Mouse (Mus musculus) heart, embryonic 14.5 days (tissue): Measurements from ENCODE around the gene Etl4. TPM values are rescaled to one million over a fixed set of nuclear protein-coding genes. Genes with fewer than 3 reads are reported as not detected.
A peak's percentile ranks its signal among the peaks of the same experiment; 100 is the strongest.

Experiments
- ATAC-seq: fragments of 200-750 bp; cut with Nextera tagmentation; 2 replicates; pipeline ENCODE4 v1.8.0; 2017; ENCODE audit warnings: low read depth, moderate TSS enrichment; ENCODE audit not compliant: insufficient number of reproducible peaks, insufficient read depth, low FRiP score
- H3K27ac ChIP-seq, 2 experiments: fragments of 200-500 bp in 1 of 2; fragments of 300-500 bp in 1 of 2; sonication (generic) in 1 of 2; replicated peaks in 1 of 2; 2 replicates each; pipeline ENCODE4 v1.5.1; 2012 to 2014; ENCODE audit warnings: low read depth in 2 of 2, low read length in 2 of 2, control low read depth in 1 of 2, mild to moderate bottlenecking in 1 of 2, mixed read lengths in 1 of 2; ENCODE audit not compliant: control insufficient read depth in 1 of 2, insufficient read depth in 1 of 2
- H3K27me3 ChIP-seq: fragments of 300-500 bp; sonication (generic); 2 replicates; pipeline ENCODE4 v1.6.1; 2014; ENCODE audit warnings: mild to moderate bottlenecking, low read length, control low read depth; ENCODE audit not compliant: control insufficient read depth, insufficient read depth
- H3K36me3 ChIP-seq: fragments of 300-500 bp; sonication (generic); 2 replicates; pipeline ENCODE4 v1.6.1; 2014; ENCODE audit warnings: mild to moderate bottlenecking, control low read depth, low read length, mixed read lengths; ENCODE audit not compliant: control insufficient read depth, insufficient read depth
- H3K4me1 ChIP-seq, 2 experiments: fragments of 200-500 bp in 1 of 2; fragments of 300-500 bp in 1 of 2; sonication (generic) in 1 of 2; 2 replicates each; pipeline ENCODE4 v1.6.1; 2012 to 2014; ENCODE audit warnings: low read length in 2 of 2, control low read depth in 1 of 2, mixed read lengths in 1 of 2; ENCODE audit not compliant: control insufficient read depth in 2 of 2, insufficient read depth in 2 of 2
- H3K4me2 ChIP-seq: fragments of 300-500 bp; sonication (generic); 2 replicates; pipeline ENCODE4 v1.6.1; 2014; ENCODE audit warnings: mild to moderate bottlenecking, low read length
- H3K4me3 ChIP-seq, 2 experiments: fragments of 200-500 bp in 1 of 2; fragments of 300-500 bp in 1 of 2; sonication (generic) in 1 of 2; 2 replicates each; pipeline ENCODE4 v1.5.1; 2012 to 2014; ENCODE audit warnings: low read length in 2 of 2, mild to moderate bottlenecking in 2 of 2, control low read depth in 1 of 2, low read depth in 1 of 2, moderate library complexity in 1 of 2; ENCODE audit not compliant: control insufficient read depth in 1 of 2, insufficient read depth in 1 of 2
- H3K9ac ChIP-seq: fragments of 300-500 bp; sonication (generic); 2 replicates; pipeline ENCODE4 v1.6.1; 2014; ENCODE audit warnings: mild to moderate bottlenecking, low read length
- H3K9me3 ChIP-seq: fragments of 300-500 bp; sonication (generic); 2 replicates; pipeline ENCODE4 v1.6.1; 2016; ENCODE audit warnings: low read length, control low read depth; ENCODE audit not compliant: control insufficient read depth
- WGBS: fragments of 180-500 bp; shearing (Covaris S2); extraction: QIAGEN DNeasy Blood & Tissue Kit; methylation state at CpG from one replicate; pipeline ENCODE4 v1.1.7; 2014; 5-methylcytosine and 5-hydroxymethylcytosine counted together
- polyA plus RNA-seq: library from polyadenylated mRNA; unstranded; fragments of >200 nt; fragmentation: Nextera tagmentation; extraction: Ambion mirVana; gene quantifications from 2 replicates; pipeline ENCODE4 v1.2.1, GENCODE M21; 2014

Etl4 gene
- polyA plus RNA-seq, 1 experiment from 2014 or later, result 11.3 TPM

- no peak for ATAC-seq
- H3K9me3 ChIP-seq, result no peaks in the 10 kb centered on the region
- no peaks in the 10 kb centered on the region for H3K27me3 ChIP-seq
- no peaks in the 10 kb centered on the region for H3K36me3 ChIP-seq
- WGBS, result 67% methylated on average over 3 of the region's 3 CpGs
- H3K4me2 ChIP-seq, result no peak overlapping the region
- H3K4me3 ChIP-seq, result no peak overlapping the region
- no peak overlapping the region for H3K27ac ChIP-seq
- no peak overlapping the region for H3K9ac ChIP-seq
- H3K4me1 ChIP-seq, result peaks cover 11 to 15% of the 10 kb centered on the region in 2 experiments
Measured at GRCm38 (mm10) chr2:20555706-20556105, 646.1 kb downstream of the Etl4 start.

GRCm38 (mm10) chr2:20559083-20559482 is 649.5 kb downstream of the Etl4 start:
- H3K9me3 ChIP-seq, result no peaks in the 10 kb centered on the region
- H3K4me3 ChIP-seq, result no peak overlapping the region
- peaks cover 18 to 20% of the 10 kb centered on the region in 2 experiments for H3K4me1 ChIP-seq
- WGBS, result 46% methylated on average over 5 of the region's 5 CpGs
- no peak overlapping the region for H3K27ac ChIP-seq
- no peaks in the 10 kb centered on the region for H3K27me3 ChIP-seq
- H3K36me3 ChIP-seq, result no peaks in the 10 kb centered on the region
- H3K4me2 ChIP-seq, result no peak overlapping the region
- H3K9ac ChIP-seq, result no peak overlapping the region
- ATAC-seq, result no peak

- no peaks in the 10 kb centered on the region for H3K36me3 ChIP-seq
- no peaks in the 10 kb centered on the region for H3K9me3 ChIP-seq
- H3K27me3 ChIP-seq, result no peaks in the 10 kb centered on the region
- no peak overlapping the region for H3K4me2 ChIP-seq
- no peak overlapping the region for H3K9ac ChIP-seq
- WGBS, result 70% methylated on average over 2 of the region's 2 CpGs
- H3K4me3 ChIP-seq, result no peak overlapping the region
- peaks cover 19 to 20% of the 10 kb centered on the region in 2 experiments for H3K4me1 ChIP-seq
- H3K27ac ChIP-seq, result no peak overlapping the region
- ATAC-seq, result no peak
Measured at GRCm38 (mm10) chr2:20559723-20560122, 650.1 kb downstream of the Etl4 start.

GRCm38 (mm10) chr2:20560581-20560980 is 651.0 kb downstream of the Etl4 start:
- no peak for ATAC-seq
- WGBS, result 92% methylated on average over 9 of the region's 9 CpGs

GRCm38 (mm10) chr2:20563036-20563435 is 653.5 kb downstream of the Etl4 start:
- no peak overlapping the region for H3K9ac ChIP-seq
- H3K4me2 ChIP-seq, result no peak overlapping the region
- H3K27me3 ChIP-seq, result no peaks in the 10 kb centered on the region
- ATAC-seq, result no peak
- H3K4me1 ChIP-seq, result peaks cover 19 to 20% of the 10 kb centered on the region in 2 experiments
- no peak overlapping the region for H3K27ac ChIP-seq
- H3K9me3 ChIP-seq, result no peaks in the 10 kb centered on the region
- no peaks in the 10 kb centered on the region for H3K36me3 ChIP-seq
- 32% methylated on average over 6 of the region's 6 CpGs for WGBS
- H3K4me3 ChIP-seq, result no peak overlapping the region

More at GRCm38 (mm10) chr2:20560581-20560980, 651.0 kb downstream of the Etl4 start:
- H3K9ac ChIP-seq, result no peak overlapping the region
- H3K4me3 ChIP-seq, result no peak overlapping the region
- H3K27me3 ChIP-seq, result no peaks in the 10 kb centered on the region
- H3K27ac ChIP-seq, result no peak overlapping the region
- H3K4me2 ChIP-seq, result no peak overlapping the region
- peaks cover 20 to 21% of the 10 kb centered on the region in 2 experiments for H3K4me1 ChIP-seq
- no peaks in the 10 kb centered on the region for H3K36me3 ChIP-seq
- H3K9me3 ChIP-seq, result no peaks in the 10 kb centered on the region

GRCm38 (mm10) chr2:20568456-20568855 is 658.9 kb downstream of the Etl4 start:
- H3K9ac ChIP-seq, result no peak overlapping the region
- no peak overlapping the region for H3K4me2 ChIP-seq
- no peaks in the 10 kb centered on the region for H3K36me3 ChIP-seq
- no peak for ATAC-seq
- H3K27me3 ChIP-seq, result no peaks in the 10 kb centered on the region
- H3K4me3 ChIP-seq, result no peak overlapping the region
- WGBS, result 65% methylated on average over 1 of the region's 1 CpGs
- no peak overlapping the region for H3K27ac ChIP-seq
- no peaks in the 10 kb centered on the region for H3K9me3 ChIP-seq
- peaks cover 0 to 3% of the 10 kb centered on the region in 2 experiments; a peak in 2 of 4 replicates for H3K4me1 ChIP-seq

- no peak overlapping the region for H3K4me3 ChIP-seq
- H3K9me3 ChIP-seq, result no peaks in the 10 kb centered on the region
- no peak overlapping the region for H3K27ac ChIP-seq
- WGBS, result 83% methylated on average over 1 of the region's 1 CpGs
- no peak for ATAC-seq
- no peaks in the 10 kb centered on the region for H3K27me3 ChIP-seq
- no peak overlapping the region for H3K9ac ChIP-seq
- H3K4me1 ChIP-seq, result no peaks in the 10 kb centered on the region
- no peaks in the 10 kb centered on the region for H3K36me3 ChIP-seq
- H3K4me2 ChIP-seq, result no peak overlapping the region
Measured at GRCm38 (mm10) chr2:20571940-20572339, 662.4 kb downstream of the Etl4 start.

GRCm38 (mm10) chr2:20580331-20580730 is 670.8 kb downstream of the Etl4 start:
- H3K27ac ChIP-seq, result peak overlapping the region in 1 of 2 experiments; percentile 15; a peak in 2 of 4 replicates
- H3K36me3 ChIP-seq, result no peaks in the 10 kb centered on the region
- 25% methylated on average over 3 of the region's 3 CpGs for WGBS
- H3K27me3 ChIP-seq, result no peaks in the 10 kb centered on the region
- no peak overlapping the region for H3K4me2 ChIP-seq
- ATAC-seq, result no peak
- H3K4me3 ChIP-seq, result no peak overlapping the region
- peaks cover 3 to 13% of the 10 kb centered on the region in 2 experiments for H3K4me1 ChIP-seq
- no peak overlapping the region for H3K9ac ChIP-seq
- no peaks in the 10 kb centered on the region for H3K9me3 ChIP-seq
